In the genomic region with DNA sequence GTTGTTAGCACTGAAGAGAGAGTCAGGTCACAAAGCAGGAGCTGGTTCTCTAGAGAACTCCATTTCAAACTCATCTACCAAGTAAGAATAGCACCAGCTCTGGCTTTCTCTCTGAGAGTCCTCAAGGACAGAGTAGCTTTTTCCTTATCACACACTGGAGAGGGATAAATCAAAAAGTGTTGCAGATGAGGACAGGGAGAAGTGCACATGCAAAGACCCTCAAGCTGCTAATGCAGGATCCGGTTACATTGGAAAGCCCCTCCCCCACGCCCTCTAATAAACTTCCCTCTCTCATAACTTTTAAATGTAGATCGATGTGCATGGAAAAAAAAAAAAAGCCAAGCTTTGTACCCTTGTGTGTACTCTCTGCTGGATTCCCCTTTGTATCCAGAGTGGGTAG, we compare ENCODE assay signal across 11 mouse cellular contexts.
"Had no signal": no experiment of that assay in that cellular context is flagged by ENCODE, and none has a peak within 500 bp of the region (broad histone marks: within the 10 kb centered on the region; RNA-seq: fewer than 3 reads in every experiment).

No protein-coding gene starts in this region.

- H3K4me1 ChIP-seq: kidney, embryonic 15.5 days; neural tube, embryonic 13.5 days had no signal

- H3K9ac ChIP-seq: kidney, embryonic 15.5 days; limb, embryonic 13.5 days; liver, embryonic 14.5 days; neural tube, embryonic 13.5 days had no signal

- ATAC-seq: intestine, embryonic 16.5 days had no signal

- H3K36me3 ChIP-seq: kidney, embryonic 15.5 days; limb, embryonic 13.5 days; neural tube, embryonic 13.5 days had no signal

- H3K27ac ChIP-seq: kidney, embryonic 15.5 days; limb, embryonic 13.5 days; liver, embryonic 14.5 days; neural tube, embryonic 13.5 days; stomach, postnatal 0 days had no signal

- H3K4me2 ChIP-seq: kidney, embryonic 15.5 days; limb, embryonic 13.5 days; neural tube, embryonic 13.5 days had no signal

- H3K27me3 ChIP-seq: kidney, embryonic 15.5 days; limb, embryonic 13.5 days; neural tube, embryonic 13.5 days had no signal

- H3K4me3 ChIP-seq: kidney, embryonic 15.5 days; limb, embryonic 13.5 days; neural tube, embryonic 13.5 days had no signal

- DNase-seq: kidney, adult 2 months; kidney, postnatal 25 days; layer of hippocampus, adult 9-11 months; left cerebral cortex, postnatal 4 days; lung, adult 18-20 months had no signal

- H3K9me3 ChIP-seq: kidney, embryonic 15.5 days; limb, embryonic 13.5 days; neural tube, embryonic 13.5 days had no signal
